Mouse (Mus musculus) cerebellum, adult 2 months (tissue): ENCODE results near the gene Sec13.

Experiments
- CTCF ChIP-seq: fragments of 200-500 bp; IDR thresholded peaks from 2 replicates; pipeline ENCODE4 v1.5.1; 2011; ENCODE audit warnings: low read depth, mild to moderate bottlenecking, control low read depth, low read length, moderate library complexity, borderline replicate concordance; ENCODE audit not compliant: insufficient read depth
- POLR2A ChIP-seq: fragments of 200-500 bp; IDR thresholded peaks from 2 replicates; pipeline ENCODE4 v1.6.1; 2011; ENCODE audit warnings: low read length, control low read depth, borderline replicate concordance; ENCODE audit not compliant: insufficient read depth

DNA sequence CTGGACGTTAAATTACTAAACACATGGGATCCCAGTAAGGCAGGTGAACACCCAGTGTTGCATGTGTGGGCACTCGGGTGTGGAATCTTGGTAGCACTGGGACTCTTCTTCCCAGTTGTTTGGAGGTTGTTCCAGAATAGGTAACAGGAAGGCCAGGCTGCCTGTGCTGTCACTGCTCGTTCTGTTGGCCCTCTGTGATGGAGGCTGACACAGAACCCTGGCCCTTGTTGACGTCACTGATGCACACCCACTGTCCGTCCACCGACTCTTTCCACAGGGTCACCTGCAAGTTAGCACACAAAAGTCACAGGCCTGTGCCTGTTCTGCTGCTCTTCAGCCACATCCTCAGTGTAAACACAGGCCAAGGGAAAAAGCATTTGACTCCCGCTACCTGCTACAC, 12.4 kb downstream of the Sec13 start:
- TF ChIP-seq CTCF, result no peak
- TF ChIP-seq POLR2A, result no peak
